Mouse (Mus musculus) limb, embryonic 14.5 days (tissue): ENCODE measurements around the gene Col9a3. TPM values are rescaled to one million over a fixed set of nuclear protein-coding genes. Genes with fewer than 3 reads are reported as not detected.

ENCODE experiments used
- ATAC-seq: fragments of 200-750 bp; cut with Nextera tagmentation; 2 replicates; pipeline ENCODE4 v1.8.0; 2017; ENCODE audit warnings: low read depth, moderate number of reproducible peaks, moderate TSS enrichment; ENCODE audit not compliant: low FRiP score
- DNase-seq: peaks from one replicate; pipeline ENCODE4 v3.0.0-alpha.2; 2015; ENCODE audit warnings: low spot score
- H3K27ac ChIP-seq: fragments of 300-500 bp; sonication (generic); replicated peaks from 2 replicates; pipeline ENCODE4 v1.5.1; 2014; ENCODE audit warnings: low read depth, mild to moderate bottlenecking, low read length, moderate library complexity, mixed read lengths
- H3K27me3 ChIP-seq: fragments of 300-500 bp; sonication (generic); 2 replicates; pipeline ENCODE4 v1.6.1; 2014; ENCODE audit warnings: low read length, mixed read lengths; ENCODE audit not compliant: control insufficient read depth, insufficient read depth
- H3K36me3 ChIP-seq: fragments of 300-500 bp; sonication (generic); 2 replicates; pipeline ENCODE4 v1.6.1; 2014; ENCODE audit warnings: mild to moderate bottlenecking, low read length, moderate library complexity, mixed read lengths; ENCODE audit not compliant: control insufficient read depth, insufficient read depth
- H3K4me1 ChIP-seq: fragments of 300-500 bp; sonication (generic); 2 replicates; pipeline ENCODE4 v1.6.1; 2014; ENCODE audit warnings: antibody characterized with exemption, low read length, mixed read lengths; ENCODE audit not compliant: control insufficient read depth, insufficient read depth
- H3K4me2 ChIP-seq: fragments of 300-500 bp; sonication (generic); replicated peaks from 2 replicates; pipeline ENCODE4 v1.6.1; 2014; ENCODE audit warnings: low read depth, mild to moderate bottlenecking, low read length, moderate library complexity; ENCODE audit not compliant: severe bottlenecking
- H3K4me3 ChIP-seq: fragments of 300-500 bp; sonication (generic); replicated peaks from 2 replicates; pipeline ENCODE4 v1.5.1; 2014; ENCODE audit warnings: low read length
- H3K9ac ChIP-seq: fragments of 300-500 bp; sonication (generic); 2 replicates; pipeline ENCODE4 v1.6.1; 2014; ENCODE audit warnings: mild to moderate bottlenecking, low read depth, low read length, moderate library complexity; ENCODE audit not compliant: severe bottlenecking
- H3K9me3 ChIP-seq: fragments of 300-500 bp; sonication (generic); 2 replicates; pipeline ENCODE4 v1.6.1; 2016; ENCODE audit warnings: low read length; ENCODE audit not compliant: control insufficient read depth
- POLR2A ChIP-seq: fragments of 200-500 bp; IDR thresholded peaks from 2 replicates; pipeline ENCODE4 v1.8.0; 2012; ENCODE audit warnings: inconsistent platforms, mild to moderate bottlenecking, moderate library complexity, borderline replicate concordance; ENCODE audit not compliant: insufficient read depth, insufficient read length; ENCODE audit errors: extremely low read depth
- WGBS: fragments of 180-500 bp; shearing (Covaris S2); extraction: QIAGEN DNeasy Blood & Tissue Kit; methylation state at CpG from one replicate; pipeline ENCODE4 v1.1.7; 2014; 5-methylcytosine and 5-hydroxymethylcytosine counted together
- polyA plus RNA-seq, 2 experiments: library from polyadenylated mRNA; depleted of rRNA in 1 of 2; stranded (reverse) in 1 of 2; unstranded in 1 of 2; fragments of >200 nt; fragmentation: Nextera tagmentation in 1 of 2; extraction: Ambion mirVana in 1 of 2; gene quantifications; 2 replicates each; pipeline versions ENCODE4 v1.2.1 to v1.2.3; 2012 to 2014

Col9a3 gene
- polyA plus RNA-seq, 2 experiments = 334 to 612 TPM

DNA sequence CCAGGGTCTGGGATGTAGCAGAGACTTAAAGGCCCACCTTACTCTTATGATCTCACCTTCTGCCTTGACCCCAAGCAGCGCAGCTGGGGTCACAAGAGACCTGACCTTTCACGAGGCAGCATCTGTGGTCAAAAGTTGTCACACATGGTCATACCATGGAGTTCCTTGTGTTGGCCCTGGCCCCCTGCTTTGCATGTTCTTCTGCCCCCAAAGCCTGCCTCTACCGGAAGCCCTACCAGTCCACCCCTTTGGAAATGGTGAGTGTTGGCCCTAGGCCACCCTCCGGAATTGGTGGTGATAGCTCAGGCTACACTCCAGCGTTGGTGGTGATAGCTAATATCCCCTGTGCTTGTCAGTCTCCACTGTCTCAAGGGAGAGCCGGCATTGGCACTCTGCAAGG is 34.3 kb upstream of the Col9a3 start:
- H3K4me3 ChIP-seq = no peak overlapping the region
- H3K27me3 ChIP-seq = no peaks in the 10 kb centered on the region
- TF ChIP-seq POLR2A = no peak
- H3K9ac ChIP-seq = no peak overlapping the region
- no peaks in the 10 kb centered on the region for H3K9me3 ChIP-seq
- H3K36me3 ChIP-seq = no peaks in the 10 kb centered on the region
- no peak overlapping the region for H3K27ac ChIP-seq
- DNase-seq (no peak), ATAC-seq (no peak)
- no peaks in the 10 kb centered on the region for H3K4me1 ChIP-seq
- H3K4me2 ChIP-seq = no peak overlapping the region
- 53% methylated on average over 6 of the region's 6 CpGs for WGBS

- no peak overlapping the region for H3K4me3 ChIP-seq
- peaks cover 4% of the 10 kb centered on the region for H3K4me1 ChIP-seq
- no peak for TF ChIP-seq POLR2A
- no peak for DNase-seq
- no peaks in the 10 kb centered on the region for H3K27me3 ChIP-seq
- H3K36me3 ChIP-seq = no peaks in the 10 kb centered on the region
- H3K27ac ChIP-seq = no peak overlapping the region
- 33% methylated on average over 5 of the region's 5 CpGs for WGBS
- H3K9me3 ChIP-seq = no peaks in the 10 kb centered on the region
- no peak overlapping the region for H3K4me2 ChIP-seq
- no peak overlapping the region for H3K9ac ChIP-seq
- ATAC-seq = no peak
Measured at GRCm38 (mm10) chr2:180563841-180564240, 33.7 kb upstream of the Col9a3 start.

- DNase-seq (peak; percentile 59), ATAC-seq (no peak)
- TF ChIP-seq POLR2A = no peak
- Histone ChIP-seq H3K36me3 (no peaks in the 10 kb centered on the region), H3K9ac (no peak overlapping the region), H3K27me3 (no peaks in the 10 kb centered on the region), H3K4me2 (no peak overlapping the region), H3K4me1 (peaks cover 15% of the 10 kb centered on the region), H3K4me3 (no peak overlapping the region), H3K27ac (no peak overlapping the region), H3K9me3 (no peaks in the 10 kb centered on the region)
- WGBS = 40% methylated on average over 13 of the region's 13 CpGs
Measured at GRCm38 (mm10) chr2:180566240-180566913, 31.2 kb upstream of the Col9a3 start.

GRCm38 (mm10) chr2:180569028-180569643 is 28.5 kb upstream of the Col9a3 start:
- no peak overlapping the region; the same call in 1 of the 2 replicates for H3K27ac ChIP-seq

DNA sequence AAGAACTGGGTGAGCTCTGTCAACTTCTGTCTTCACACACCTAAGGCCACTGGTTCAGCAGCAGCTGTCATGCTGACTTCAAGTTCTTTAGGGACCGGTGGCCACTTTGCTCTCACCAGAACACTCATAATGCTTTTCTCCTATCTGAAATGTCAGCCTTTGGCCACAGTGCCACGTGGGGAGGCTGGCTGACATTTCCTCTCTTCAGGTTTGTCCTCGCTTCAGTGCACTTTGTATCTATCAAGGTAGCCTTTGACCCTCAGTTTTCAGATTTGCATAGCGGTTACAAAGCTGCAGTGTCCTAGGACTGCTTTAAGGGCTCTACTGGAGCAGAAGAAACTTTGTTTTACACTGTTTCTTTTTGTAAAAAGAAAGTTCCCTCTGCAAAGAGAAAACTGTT is 21.1 kb upstream of the Col9a3 start:
- ATAC-seq = no peak
- no peak overlapping the region for H3K9ac ChIP-seq
- TF ChIP-seq POLR2A = no peak
- WGBS = 67% methylated on average over 4 of the region's 4 CpGs
- no peaks in the 10 kb centered on the region for H3K9me3 ChIP-seq
- no peaks in the 10 kb centered on the region for H3K4me1 ChIP-seq
- DNase-seq = no peak
- H3K4me3 ChIP-seq = no peak overlapping the region
- H3K4me2 ChIP-seq = no peak overlapping the region
- no peaks in the 10 kb centered on the region for H3K36me3 ChIP-seq
- H3K27ac ChIP-seq = no peak overlapping the region
- H3K27me3 ChIP-seq = no peaks in the 10 kb centered on the region; the same call in 1 of the 2 replicates

More at GRCm38 (mm10) chr2:180569028-180569643, 28.5 kb upstream of the Col9a3 start:
- DNase-seq (peak; percentile 33), ATAC-seq (no peak; the same call in 1 of the 2 replicates)
- 19% methylated on average over 3 of the region's 3 CpGs for WGBS
- TF ChIP-seq POLR2A = no peak
- Histone ChIP-seq H3K9me3 (no peaks in the 10 kb centered on the region), H3K9ac (0 out of 2 replicates have a peak overlapping the region, but pooled peaks have one; percentile 4), H3K4me2 (no peak overlapping the region), H3K4me1 (peaks cover 15% of the 10 kb centered on the region), H3K4me3 (no peak overlapping the region), H3K27me3 (no peaks in the 10 kb centered on the region), H3K36me3 (no peaks in the 10 kb centered on the region)
